Mouse (Mus musculus) gastrocnemius, postnatal 4 days (tissue): Measurements from ENCODE around the gene Syt1. TPM values are rescaled to one million over a fixed set of nuclear protein-coding genes. Genes with fewer than 3 reads are reported as not detected.

Source experiments
- DNase-seq, 2 experiments: peaks; one replicate each; pipeline ENCODE4 v3.0.0; 2021 to 2022; ENCODE audit warnings: low spot score in 2 of 2, mixed read lengths in 2 of 2
- total RNA-seq, 2 experiments: library from RNA; stranded (reverse); gene quantifications; 2 replicates each; pipeline ENCODE4 v1.2.3; 2021

Syt1 gene
- total RNA-seq, 2 experiments from 2014 or later = 0.18 to 0.22 TPM

DNA sequence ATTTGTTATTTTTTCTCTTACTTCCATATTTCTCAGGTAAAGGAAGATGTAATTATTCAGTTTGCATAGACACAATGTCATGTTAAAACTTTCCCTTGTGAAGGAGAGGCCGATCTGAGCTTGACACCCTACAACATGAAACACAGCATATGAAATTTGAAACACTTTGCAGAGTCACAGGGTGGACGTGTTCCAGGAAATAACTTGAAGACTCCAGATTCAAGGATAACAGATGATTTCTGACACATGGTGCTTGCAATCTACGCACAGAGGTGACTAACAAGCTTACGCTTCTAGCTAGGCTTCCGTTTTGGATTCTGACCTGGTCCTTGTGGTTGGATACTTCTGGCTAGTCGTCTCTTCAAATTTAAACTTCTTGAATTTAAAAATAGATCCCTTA lies 239.7 kb downstream of the Syt1 start:
- no peak for DNase-seq

DNA sequence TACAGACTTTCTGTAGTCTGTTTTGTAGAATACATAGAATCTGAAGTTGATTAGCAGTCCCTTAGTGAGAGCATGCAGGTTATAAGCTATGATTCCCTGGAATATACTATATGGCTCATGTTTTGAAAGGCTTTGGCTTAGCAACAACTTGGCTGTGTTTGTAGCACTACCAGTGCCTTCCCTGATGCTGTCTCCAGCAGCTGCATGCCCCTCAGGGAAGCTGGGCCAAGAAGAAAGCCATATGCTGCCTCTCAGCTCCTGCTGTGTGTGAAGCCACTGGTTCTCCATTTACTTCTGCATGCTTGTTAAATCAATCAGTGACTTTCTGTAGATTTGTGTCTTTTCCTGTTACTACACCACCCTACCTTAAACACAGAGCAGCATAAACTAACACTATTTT lies 245.2 kb downstream of the Syt1 start:
- no peak for DNase-seq

DNA sequence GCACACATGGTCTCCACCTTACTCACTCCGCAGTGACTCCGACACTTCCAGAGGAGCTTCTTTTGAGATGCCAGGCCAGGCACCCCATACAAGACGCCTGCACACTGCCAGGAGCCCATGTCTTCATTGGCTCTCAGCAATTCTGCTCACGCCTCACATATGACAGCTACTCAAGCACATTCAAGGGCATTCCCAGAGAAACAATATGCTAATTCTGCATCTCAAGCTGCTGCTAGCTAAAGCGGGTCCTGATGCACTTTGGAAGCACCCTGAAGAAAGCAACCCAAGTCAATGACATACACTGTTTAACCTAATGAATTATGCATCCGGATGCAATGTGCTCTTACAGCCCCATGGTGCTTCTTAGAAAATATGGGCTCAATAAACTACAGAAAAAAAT lies 247.1 kb downstream of the Syt1 start:
- DNase-seq = no peak

DNA sequence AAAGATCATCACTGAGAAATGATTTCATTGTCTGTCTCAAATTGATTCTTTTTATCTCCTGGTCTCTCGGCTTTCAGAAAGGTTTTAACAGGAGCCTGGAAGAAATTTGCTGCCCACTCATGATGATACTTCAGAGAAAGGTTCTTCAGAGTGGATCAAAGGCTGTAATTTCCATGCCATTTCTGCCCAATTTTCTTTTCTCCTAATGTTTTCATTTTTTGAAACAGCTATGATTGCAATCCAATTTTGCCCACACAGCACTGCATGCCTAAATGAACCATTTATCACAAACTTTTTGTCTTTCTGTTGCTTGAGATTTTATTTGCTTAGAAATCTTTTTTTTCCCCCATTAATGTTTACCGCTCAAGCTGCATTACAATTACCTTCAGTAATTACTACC lies 257.5 kb downstream of the Syt1 start:
- DNase-seq = no peak

DNA sequence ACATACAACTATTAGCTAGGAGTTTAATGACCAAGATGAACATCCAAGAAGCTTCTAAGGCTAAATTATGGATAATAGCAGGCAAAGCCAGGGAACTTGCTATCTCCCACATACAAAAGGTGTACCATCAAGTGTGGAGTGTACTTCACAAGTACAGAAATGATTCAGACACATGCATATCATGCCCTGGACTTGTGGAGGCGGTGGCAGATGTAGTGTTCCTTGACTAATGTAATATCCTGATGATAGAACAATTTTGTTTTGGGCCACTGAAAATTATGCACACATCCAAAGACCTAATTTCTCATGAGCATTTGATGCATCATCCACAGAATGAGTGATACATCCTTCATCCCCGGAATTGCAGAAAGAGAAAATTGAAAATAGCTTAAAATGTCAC lies 267.0 kb downstream of the Syt1 start:
- DNase-seq = no peak

DNA sequence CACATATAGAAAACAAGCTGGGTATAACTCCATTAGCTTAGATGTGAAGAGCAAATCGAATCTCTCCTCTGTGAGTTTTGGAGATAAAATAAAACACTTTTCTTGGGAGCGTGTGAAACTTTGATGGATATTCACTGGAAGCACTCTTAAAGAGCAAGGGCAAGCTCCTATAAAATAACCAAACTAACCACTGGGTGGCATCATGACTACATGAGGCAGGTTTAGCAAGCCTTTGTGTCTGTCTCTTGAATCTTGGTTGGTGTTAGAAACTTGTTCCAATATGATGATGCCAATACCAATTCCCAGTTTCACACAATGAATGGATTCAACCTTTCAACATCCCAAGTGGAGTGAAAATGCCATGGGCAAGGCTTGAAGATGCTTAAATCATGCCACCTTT lies 276.8 kb downstream of the Syt1 start:
- DNase-seq = no peak

DNA sequence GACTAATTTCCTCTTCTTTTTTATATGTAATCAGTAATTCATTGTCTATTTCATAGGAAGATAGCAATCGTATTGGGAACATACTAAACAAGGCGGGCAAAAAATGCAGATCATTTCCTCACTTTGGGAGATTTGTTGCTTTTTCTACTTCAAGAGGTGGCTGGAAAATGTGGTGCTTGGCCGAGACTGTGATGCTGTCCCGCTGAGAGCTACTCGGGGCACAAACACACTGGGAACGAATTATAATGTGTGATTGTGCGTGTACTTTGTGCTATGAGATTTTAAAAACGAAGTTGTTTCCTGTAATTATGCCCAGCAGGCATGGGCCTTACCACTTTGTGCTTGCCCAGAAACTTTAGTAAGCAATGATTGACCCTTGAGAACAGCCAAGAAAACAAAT lies 281.8 kb downstream of the Syt1 start:
- DNase-seq = no peak

DNA sequence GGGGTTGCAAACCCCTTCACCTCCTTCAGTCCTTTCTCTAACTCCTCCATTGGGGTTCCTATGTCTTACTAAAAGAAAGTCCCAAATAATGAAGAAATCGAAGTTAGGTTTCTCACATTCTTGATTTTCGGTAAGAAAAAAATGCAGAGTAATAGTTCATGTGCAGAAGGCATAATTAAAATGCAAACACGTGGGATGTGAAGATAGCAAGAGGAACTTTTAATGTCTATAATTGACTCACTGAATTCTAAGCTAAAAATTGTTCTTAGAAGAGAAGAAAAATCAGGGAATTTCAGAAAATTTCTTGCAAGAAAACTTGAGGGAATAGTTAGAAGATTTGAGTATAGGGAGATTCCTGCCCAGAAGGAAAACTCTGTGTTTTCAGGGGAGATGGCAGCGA lies 284.4 kb downstream of the Syt1 start:
- DNase-seq = no peak

DNA sequence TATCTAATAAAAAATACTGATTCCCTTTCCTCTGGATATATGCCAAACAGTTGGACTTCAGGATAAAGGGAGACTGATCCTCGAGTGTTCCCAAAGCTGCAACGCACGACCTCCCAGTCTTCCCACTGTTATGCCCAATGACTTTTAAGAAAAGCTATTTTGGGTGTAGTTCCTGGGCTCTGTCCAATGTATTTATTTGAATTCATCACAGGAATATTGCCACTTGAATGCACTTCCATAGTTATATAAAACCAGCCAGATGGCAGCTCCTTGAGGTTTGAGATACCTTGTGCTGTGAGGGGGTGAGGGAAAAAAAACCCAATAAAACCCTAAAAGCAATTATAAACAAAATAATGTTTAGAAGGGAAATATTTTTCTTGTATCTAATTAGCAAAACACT lies 285.9 kb downstream of the Syt1 start:
- DNase-seq = no peak

DNA sequence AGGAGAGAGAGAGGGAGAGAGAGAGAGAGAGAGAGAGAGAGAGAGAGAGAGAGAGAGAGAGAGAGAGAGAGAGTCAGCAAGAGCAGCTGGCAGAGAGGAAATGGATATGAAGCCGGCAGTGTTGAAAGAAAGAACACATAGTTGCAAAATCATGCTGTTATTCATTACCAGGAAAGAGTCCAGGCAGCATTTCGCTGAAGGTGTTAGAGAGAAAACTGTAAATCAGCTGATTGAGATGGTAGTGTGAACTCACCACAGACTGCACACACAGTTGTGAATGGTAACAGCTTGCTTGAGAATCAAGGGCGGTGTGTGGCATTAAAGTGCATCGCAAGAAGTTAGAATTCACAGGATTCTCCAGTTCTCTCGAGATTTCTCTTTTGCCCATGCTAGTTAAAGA lies 300.3 kb downstream of the Syt1 start:
- no peak for DNase-seq

DNA sequence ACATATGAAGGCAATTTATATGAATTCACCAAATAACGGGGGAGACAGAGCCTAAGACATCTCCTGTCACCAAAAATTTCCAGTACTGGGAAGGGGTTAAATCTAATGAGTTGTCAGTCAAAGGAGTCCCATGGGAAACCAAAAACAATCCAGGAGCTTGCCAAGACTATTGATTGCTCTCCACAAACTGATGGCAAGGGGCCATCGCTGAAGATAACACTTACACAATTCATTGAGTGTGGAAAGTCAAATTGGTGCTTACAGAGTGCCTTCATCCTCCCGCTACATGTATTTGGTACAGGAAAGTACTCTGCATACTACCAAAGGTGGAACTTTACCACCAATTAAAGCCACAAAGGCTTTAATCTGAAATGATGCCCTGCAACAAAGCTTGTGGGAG lies 305.1 kb downstream of the Syt1 start:
- DNase-seq = no peak

DNA sequence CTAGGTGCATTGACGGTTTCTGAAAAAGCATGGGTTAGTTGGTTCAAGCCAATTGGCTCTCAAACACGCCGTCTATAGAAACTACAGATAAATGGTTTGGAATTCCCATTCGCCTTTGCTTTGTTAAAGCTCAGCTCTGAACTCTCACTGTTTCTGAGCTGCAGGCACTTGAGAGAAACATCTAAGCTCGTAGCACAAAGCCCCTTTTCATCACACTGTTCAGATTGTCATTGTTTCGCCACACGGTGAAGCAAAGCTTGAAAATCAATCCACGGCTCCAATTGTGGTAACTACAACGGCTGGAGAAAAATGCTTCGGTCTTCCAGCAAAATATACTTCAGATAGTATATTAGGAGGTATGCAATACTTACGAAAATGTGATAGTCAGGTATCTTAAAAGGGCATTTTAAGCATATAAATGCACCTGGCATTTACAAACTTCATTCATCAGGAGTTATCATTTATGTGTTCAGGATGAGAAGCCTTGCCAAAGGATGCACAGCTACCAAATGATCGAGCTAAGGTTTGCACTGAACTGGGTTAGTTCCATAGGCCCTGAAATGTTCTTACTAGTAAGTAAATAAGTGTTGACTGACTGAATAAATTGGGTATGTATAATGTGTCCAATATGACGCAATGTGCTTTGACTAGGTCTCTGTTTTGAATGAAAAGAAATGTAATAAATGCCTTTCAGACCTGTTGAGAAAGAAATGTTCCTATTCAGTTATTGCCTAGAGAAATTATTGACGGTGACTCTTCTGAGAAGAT lies 309.2 kb downstream of the Syt1 start:
- no peak for DNase-seq

DNA sequence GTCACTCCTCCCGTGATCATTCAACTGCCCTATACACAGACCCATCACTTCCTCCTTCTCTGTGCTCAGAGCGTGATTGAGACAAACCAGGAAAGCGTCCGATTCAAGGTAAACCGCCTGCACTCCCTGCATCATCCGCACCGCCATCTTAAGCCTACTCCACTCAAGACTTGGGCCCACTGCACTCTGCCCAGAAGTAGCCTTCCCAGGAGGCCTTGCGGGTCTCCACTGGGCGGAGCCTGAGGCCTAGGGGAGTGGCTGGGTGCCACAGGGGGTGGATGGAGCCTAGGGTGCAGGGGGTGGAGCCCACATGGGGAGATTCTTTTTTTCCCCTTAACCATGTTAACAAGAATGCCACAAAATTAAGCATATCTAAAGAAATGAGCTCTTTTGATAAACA lies 310.8 kb downstream of the Syt1 start, which contains the start of gene Gm5136:
Gm5136 (minus strand) TSS at position 215 of the 400 bp plus-strand sequence.
- DNase-seq = no peak

DNA sequence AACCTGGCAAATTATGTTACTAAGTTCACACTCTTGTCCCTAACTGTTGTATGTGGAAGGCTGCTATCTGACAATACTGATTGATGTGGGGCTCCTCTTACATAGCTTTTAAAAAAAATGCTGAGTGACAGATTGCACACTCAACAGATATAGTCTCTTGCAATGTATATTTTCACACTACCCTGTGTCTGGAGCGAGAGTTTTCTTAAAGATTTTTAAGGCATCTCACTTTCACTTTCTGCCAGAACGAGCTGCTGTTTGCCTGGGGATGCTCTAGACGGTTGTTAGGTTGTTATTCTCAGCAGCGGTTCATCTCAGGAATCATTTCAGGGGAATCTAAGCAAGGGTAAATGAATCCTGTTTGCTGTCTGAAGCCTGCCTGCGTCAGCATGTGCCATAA lies 313.7 kb downstream of the Syt1 start:
- DNase-seq = no peak

DNA sequence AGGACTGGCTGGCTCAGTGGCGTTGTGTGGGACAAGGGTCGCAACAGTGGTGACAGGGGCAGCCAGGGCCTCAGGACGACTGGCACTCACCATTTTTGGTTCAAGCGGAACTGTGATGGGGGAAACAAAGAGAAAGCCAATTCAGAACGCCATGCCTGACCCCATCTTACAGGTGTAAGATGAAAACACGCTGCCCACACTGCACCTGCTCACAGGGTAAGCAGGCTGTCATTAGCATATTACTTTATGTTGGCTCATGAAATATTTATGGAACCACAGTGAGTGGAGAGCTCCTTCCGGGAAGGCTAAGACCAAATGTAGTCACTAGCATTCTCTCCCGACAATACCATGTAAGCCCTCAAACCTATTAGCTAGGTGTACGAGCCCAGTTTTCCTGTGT lies 319.8 kb downstream of the Syt1 start:
- no peak for DNase-seq

DNA sequence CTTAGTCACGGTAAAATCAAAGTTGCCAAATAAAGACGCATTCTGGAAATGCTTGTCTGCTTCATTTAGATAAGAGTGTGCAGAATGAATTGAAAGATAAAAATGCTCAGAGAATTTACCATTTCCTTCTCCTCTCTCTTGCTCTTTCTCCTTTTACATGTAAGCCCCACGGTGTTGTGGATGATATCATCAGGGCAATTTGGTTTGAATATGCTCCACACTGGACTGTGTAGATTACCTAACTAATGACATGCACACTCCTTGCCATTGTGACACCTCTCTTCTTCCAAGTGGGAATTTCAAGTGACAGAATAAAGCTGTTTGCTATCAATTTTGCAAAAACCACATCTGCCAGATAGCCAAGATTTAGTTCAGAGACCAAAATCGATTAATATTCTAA lies 324.1 kb downstream of the Syt1 start:
- no peak for DNase-seq

DNA sequence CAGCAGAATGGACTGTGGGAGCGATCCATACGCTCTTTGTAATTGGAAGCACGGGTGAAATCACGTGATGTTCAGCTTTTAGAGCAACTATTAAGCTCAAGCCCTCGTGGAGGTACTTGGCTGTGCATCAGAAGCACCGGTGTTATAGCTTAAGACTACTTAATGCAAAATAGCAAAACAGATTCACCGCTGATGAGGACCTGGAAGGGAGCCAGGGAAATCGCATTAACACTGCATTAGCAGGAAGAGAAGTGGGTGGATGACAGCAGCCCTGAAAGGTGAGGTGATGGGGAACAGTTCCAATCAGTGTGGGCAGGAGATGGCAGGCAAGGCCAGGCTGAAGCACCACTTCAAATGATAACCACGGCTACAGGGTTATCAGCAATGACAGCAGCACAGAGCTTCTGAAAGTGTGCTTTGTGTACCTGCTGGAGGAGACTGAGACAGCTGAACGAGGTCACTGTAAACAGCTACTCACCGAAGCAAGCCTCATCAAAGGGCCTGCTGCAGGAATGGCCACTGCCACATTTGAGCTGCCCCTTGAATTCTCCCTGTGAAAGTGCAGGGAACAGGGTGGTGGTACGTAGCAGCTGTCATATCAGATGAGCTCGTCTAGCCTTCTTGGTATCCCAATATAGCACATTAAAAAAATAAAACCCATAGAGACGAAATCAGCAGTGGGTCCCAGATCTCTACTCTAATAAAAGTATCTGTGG lies 330.9 kb downstream of the Syt1 start:
- DNase-seq = no peak

DNA sequence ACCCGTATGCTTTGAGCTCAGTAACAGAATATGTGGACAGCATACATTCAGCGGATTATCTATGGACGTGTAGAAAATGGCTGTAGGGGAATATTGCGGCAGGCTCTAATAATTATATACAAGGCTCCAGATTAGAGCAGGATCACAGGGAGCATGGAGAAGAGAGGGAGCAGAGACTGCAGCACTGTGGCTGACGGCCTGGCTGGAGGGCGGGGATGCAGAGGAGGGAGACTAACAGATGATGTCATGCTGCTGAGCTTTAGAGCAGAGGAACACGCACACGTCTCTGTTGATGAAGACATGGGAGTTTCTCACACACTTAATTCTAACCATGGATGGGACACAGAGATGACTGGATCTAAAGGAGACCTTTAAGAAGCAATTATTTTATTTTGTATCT lies 333.7 kb downstream of the Syt1 start:
- no peak for DNase-seq

DNA sequence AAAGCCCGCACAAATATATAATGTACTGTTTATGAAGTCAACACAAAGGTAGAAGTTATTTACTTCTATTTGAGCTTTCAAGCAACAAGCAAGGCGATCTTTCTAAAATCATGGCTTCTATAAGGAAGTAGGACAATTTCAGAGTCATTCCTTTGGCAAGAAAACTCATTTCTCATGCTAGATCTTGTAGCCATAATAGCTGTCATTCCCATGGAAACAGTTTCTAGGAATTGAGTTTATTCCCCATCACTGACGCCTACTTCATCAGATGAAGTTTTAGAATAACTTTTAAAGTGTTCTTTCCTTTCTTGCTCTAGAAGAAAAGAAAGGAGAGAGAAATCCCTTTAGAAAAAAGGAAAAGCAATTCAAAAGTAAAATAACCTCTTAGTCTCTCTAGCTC lies 341.8 kb downstream of the Syt1 start:
- DNase-seq = no peak

DNA sequence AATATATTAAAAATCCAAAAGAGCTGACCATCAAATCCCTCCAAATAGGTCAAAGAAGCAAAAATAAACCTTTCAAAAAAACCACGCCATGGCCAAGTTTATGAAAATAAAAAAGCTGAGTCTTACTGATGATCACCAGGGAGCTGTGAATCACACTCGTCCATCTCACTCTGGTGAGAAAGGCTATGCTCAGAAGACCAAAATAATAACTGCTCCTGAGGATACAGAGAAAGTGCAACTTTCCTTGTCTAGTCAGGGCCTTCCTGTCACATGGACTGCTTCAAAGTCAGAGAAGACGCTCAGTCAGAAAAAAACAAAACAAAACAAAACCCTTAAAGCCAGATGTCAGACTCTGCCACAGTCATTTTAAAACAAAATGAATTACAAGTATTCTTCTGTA lies 350.5 kb downstream of the Syt1 start:
- no peak for DNase-seq

DNA sequence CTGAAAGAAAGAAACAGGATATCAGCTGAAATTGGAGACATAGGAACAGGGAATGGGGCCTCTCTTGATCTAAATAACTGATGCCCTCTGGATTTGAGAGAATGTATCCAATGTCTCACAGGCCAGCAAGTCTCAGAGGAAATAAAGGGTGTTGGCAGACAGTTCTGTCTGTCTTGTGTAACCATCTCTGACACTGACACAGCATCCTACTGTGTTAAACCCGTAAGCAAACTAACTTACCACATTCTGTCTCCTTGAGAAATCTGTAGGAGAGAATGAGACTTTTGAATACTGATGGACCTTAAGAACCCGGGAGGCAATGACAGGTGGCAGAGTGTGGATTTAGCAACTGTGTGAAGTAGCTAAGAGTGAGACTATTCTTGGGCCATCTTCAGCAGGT lies 352.5 kb downstream of the Syt1 start:
- DNase-seq = no peak

DNA sequence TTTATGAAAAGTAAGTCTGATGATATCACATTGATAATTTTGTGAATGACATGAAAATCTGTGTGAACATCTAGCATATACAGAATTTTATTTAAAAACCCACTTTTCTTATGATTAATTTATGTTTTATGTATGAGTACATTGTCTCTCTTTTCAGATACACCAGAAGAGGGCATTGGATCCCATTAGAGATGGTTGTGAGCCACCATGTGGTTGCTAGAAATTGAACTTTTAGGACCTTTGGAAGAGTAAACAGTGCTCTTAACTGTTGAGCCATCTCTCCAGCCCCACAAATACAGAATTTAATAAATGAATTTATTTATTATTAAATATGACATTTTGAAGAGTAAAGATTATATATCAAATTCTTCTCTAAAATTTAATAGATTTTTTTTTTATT lies 353.1 kb downstream of the Syt1 start:
- DNase-seq = no peak

DNA sequence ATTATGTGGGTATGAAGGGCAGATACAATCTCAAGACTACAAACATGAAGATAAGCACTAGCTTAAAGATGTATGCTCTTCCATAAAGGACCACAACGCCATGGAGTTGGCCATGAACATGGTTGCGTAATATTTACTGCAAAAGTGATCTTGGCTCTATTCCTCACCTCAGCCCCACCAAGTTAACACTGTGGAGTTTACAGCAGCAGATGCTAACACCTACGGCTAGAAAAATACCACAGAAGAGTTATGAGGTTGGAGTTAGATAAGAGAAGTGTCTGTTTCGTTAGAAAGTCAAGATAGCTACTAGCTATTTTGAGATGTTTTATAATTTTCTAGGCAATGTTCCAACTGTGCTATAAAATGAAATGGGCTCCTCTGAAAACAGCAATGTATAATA lies 353.9 kb downstream of the Syt1 start:
- DNase-seq = no peak
